Comparison of ENCODE assay signal across 10 mouse cellular contexts in genomic region chr2:117312441-117312895, GRCm38 (mm10). TPM values are rescaled to one million over a fixed set of nuclear protein-coding genes. Genes with fewer than 3 reads are reported as not detected.
DNase-seq lines count a peak whose midpoint lies in the region; ATAC-seq and TF ChIP-seq lines count a peak whose summit lies in the region.
"Had no signal": no experiment of that assay in that cellular context is flagged by ENCODE, and none has a peak within 500 bp of the region (broad histone marks: within the 10 kb centered on the region; RNA-seq: fewer than 3 reads in every experiment).

No protein-coding gene starts in this region.

- no peak overlapping the region for H3K27ac ChIP-seq in neural tube, embryonic 14.5 days (ENCODE audit: low read depth, low read length)
- peak overlapping the region; percentile 39 for H3K27ac ChIP-seq in midbrain, postnatal 0 days (ENCODE audit: low read depth, low read length)
- no peak overlapping the region for H3K27ac ChIP-seq in stomach, postnatal 0 days (replicated peaks)
- H3K27ac ChIP-seq: intestine, embryonic 15.5 days; liver, embryonic 13.5 days had no signal

- no peaks in the 10 kb centered on the region for H3K9me3 ChIP-seq in neural tube, embryonic 14.5 days (ENCODE audit: control insufficient read depth, low read length)
- no peaks in the 10 kb centered on the region for H3K9me3 ChIP-seq in midbrain, postnatal 0 days (ENCODE audit: low read length)
- no peaks in the 10 kb centered on the region for H3K9me3 ChIP-seq in stomach, postnatal 0 days (ENCODE audit: control insufficient read depth, low read length)
- H3K9me3 ChIP-seq: intestine, embryonic 15.5 days; liver, embryonic 13.5 days had no signal

- no peaks in the 10 kb centered on the region for H3K27me3 ChIP-seq in neural tube, embryonic 14.5 days (ENCODE audit: control insufficient read depth, insufficient read depth, low read length)
- H3K27me3 ChIP-seq in midbrain, postnatal 0 days (ENCODE audit: insufficient read depth, low read length) = no peaks in the 10 kb centered on the region
- no peaks in the 10 kb centered on the region for H3K27me3 ChIP-seq in stomach, postnatal 0 days (ENCODE audit: control insufficient read depth, insufficient read depth, low read length)
- H3K27me3 ChIP-seq: intestine, embryonic 15.5 days; liver, embryonic 13.5 days had no signal

- no peak overlapping the region for H3K9ac ChIP-seq in neural tube, embryonic 14.5 days (replicated peaks; ENCODE audit: low read depth, low read length)
- no peak overlapping the region; the same call in 1 of the 2 replicates for H3K9ac ChIP-seq in midbrain, postnatal 0 days (replicated peaks; ENCODE audit: low read length, poor library complexity, severe bottlenecking)
- H3K9ac ChIP-seq in stomach, postnatal 0 days (ENCODE audit: low read length) = no peak overlapping the region
- H3K9ac ChIP-seq: intestine, embryonic 15.5 days; liver, embryonic 13.5 days had no signal

- 0 out of 2 replicates have a peak, but pooled peaks have one; percentile 2 for ATAC-seq in neural tube, embryonic 14.5 days (ENCODE audit: low read depth)
- ATAC-seq in midbrain, postnatal 0 days (ENCODE audit: low FRiP score) = peak; percentile 93
- no peak for ATAC-seq in stomach, postnatal 0 days (ENCODE audit: low FRiP score, low TSS enrichment)
- ATAC-seq: intestine, embryonic 15.5 days had no signal

- no peak for TF ChIP-seq CTCF in midbrain, postnatal 0 days (IDR thresholded peaks at IDR 0.05)
- no peak for TF ChIP-seq CTCF in stomach, postnatal 0 days (IDR thresholded peaks at IDR 0.05; ENCODE audit: low read depth)

- 57% methylated on average over 7 of the region's 7 CpGs for WGBS in neural tube, embryonic 14.5 days
- WGBS in midbrain, postnatal 0 days = 17% methylated on average over 7 of the region's 7 CpGs
- 54% methylated on average over 7 of the region's 7 CpGs for WGBS in stomach, postnatal 0 days

- H3K4me1 ChIP-seq in neural tube, embryonic 14.5 days (ENCODE audit: control insufficient read depth, insufficient read depth, low read length) = no peaks in the 10 kb centered on the region
- H3K4me1 ChIP-seq in midbrain, postnatal 0 days (ENCODE audit: insufficient read depth, low read length) = no peaks in the 10 kb centered on the region
- H3K4me1 ChIP-seq in stomach, postnatal 0 days (replicated peaks; ENCODE audit: control insufficient read depth, insufficient read depth) = no peaks in the 10 kb centered on the region
- H3K4me1 ChIP-seq: intestine, embryonic 15.5 days; liver, embryonic 13.5 days had no signal

- no peak for DNase-seq in neural tube, embryonic 10.5 days (ENCODE audit: extremely low spot score, low spot score)
- DNase-seq in T-cell, adult 2 months (ENCODE audit: low spot score) = peak; percentile 72
- DNase-seq in gonadal fat pad, adult 2 months (ENCODE audit: low read depth) = peak; percentile 27
- DNase-seq in midbrain, postnatal 0 days (ENCODE audit: low spot score) = peak; percentile 54
- no peak for DNase-seq in stomach, postnatal 0 days (ENCODE audit: low spot score)
- DNase-seq in adrenal gland, adult 2 months = no peak
- DNase-seq in lung, postnatal 4 days = no peak
- DNase-seq: liver, embryonic 13.5 days had no signal

- no peaks in the 10 kb centered on the region for H3K36me3 ChIP-seq in neural tube, embryonic 14.5 days (ENCODE audit: control insufficient read depth, insufficient read depth, low read length)
- H3K36me3 ChIP-seq in midbrain, postnatal 0 days (ENCODE audit: insufficient read depth, low read length) = no peaks in the 10 kb centered on the region
- H3K36me3 ChIP-seq in stomach, postnatal 0 days (ENCODE audit: control insufficient read depth, insufficient read depth, low read length) = no peaks in the 10 kb centered on the region
- H3K36me3 ChIP-seq: intestine, embryonic 15.5 days; liver, embryonic 13.5 days had no signal

- no peak for TF ChIP-seq EP300 in stomach, postnatal 0 days (optimal IDR thresholded peaks at IDR 0.05)

- no peak overlapping the region for H3K4me2 ChIP-seq in neural tube, embryonic 14.5 days (ENCODE audit: low read depth, low read length)
- H3K4me2 ChIP-seq in midbrain, postnatal 0 days (ENCODE audit: low read depth, low read length, poor library complexity, severe bottlenecking) = peak overlapping the region; percentile 31; the same call in 1 of the 2 replicates
- H3K4me2 ChIP-seq in stomach, postnatal 0 days (replicated peaks; ENCODE audit: low read depth) = no peak overlapping the region
- H3K4me2 ChIP-seq: intestine, embryonic 15.5 days; liver, embryonic 13.5 days had no signal

- H3K4me3 ChIP-seq in neural tube, embryonic 14.5 days (ENCODE audit: low read depth, low read length) = no peak overlapping the region
- H3K4me3 ChIP-seq in midbrain, postnatal 0 days (ENCODE audit: low read depth, low read length) = no peak overlapping the region
- H3K4me3 ChIP-seq in stomach, postnatal 0 days (ENCODE audit: low read depth, low read length) = no peak overlapping the region
- H3K4me3 ChIP-seq: intestine, embryonic 15.5 days; liver, embryonic 13.5 days had no signal

RNA-seq across cellular contexts. Expression of gene Rasgrp1, which starts 30.3 kb away (rescaled TPM):
- 2.1 and 2.4 TPM in 2 replicates for polyA plus RNA-seq in neural tube, embryonic 14.5 days (2014; fragmentation: Nextera tagmentation; extraction: Ambion mirVana)
- 0.81 and 0.90 TPM in 2 replicates for polyA plus RNA-seq in gonadal fat pad, adult 2 months (2012; rRNA removed)
- total RNA-seq in midbrain, postnatal 0 days (2014; rRNA removed) = 5.4 and 6.6 TPM in 2 replicates
- 3.1 and 3.5 TPM in 2 replicates for polyA plus RNA-seq in midbrain, postnatal 0 days (2015; fragmentation: Nextera tagmentation; extraction: Ambion mirVana)
- polyA plus RNA-seq in stomach, postnatal 0 days (2015; fragmentation: Nextera tagmentation; extraction: Ambion mirVana) = 2.5 and 2.7 TPM in 2 replicates
- 1 to 10 TPM in 1 of 2 experiments, under 1 TPM in 1; 0.26 to 1.2 TPM for total RNA-seq in adrenal gland, adult 2 months (2021)
- polyA plus RNA-seq in adrenal gland, adult 2 months (2012; rRNA removed) = 0.15 and 0.85 TPM in 2 replicates

Comparison
In these comparisons a context has a peak if more than half of its experiments do, and no peak if none do; other contexts are left out.
1. DNase-seq: peak in T-cell, adult 2 months (single experiment), gonadal fat pad, adult 2 months (single experiment) and midbrain, postnatal 0 days (single experiment); none in neural tube, embryonic 10.5 days (single experiment), stomach, postnatal 0 days (single experiment), adrenal gland, adult 2 months (single experiment) and lung, postnatal 4 days (0 of 2).